Mouse (Mus musculus): ENCODE results near the gene Tmem121. TPM values are rescaled to one million over a fixed set of nuclear protein-coding genes. Genes with fewer than 3 reads are reported as not detected.
A peak's percentile ranks its signal among the peaks of the same experiment; 100 is the strongest.

Gene Tmem121
- under 1 TPM in 1 of 3 experiments, not detected in 2; 0.23 TPM for polyA plus RNA-seq (2017; shearing (Covaris generic))

- ATAC-seq: no peak
Observed at GRCm38 (mm10) chr12:113185442-113186291, at the start of gene Tmem121. Gene Tmem121, plus strand, starts transcription at chr12:113185930.

GRCm38 (mm10) chr12:113136492-113137020 lies 49.2 kb upstream of the Tmem121 start:
- no peak for ATAC-seq

- no peak for ATAC-seq
Observed at GRCm38 (mm10) chr12:113137260-113138213, 48.2 kb upstream of the Tmem121 start.

- no peak for ATAC-seq
Observed at GRCm38 (mm10) chr12:113138291-113138690, 47.4 kb upstream of the Tmem121 start.

- ATAC-seq: no peak
Observed at GRCm38 (mm10) chr12:113138901-113139864, 46.5 kb upstream of the Tmem121 start.

GRCm38 (mm10) chr12:113139908-113140615 lies 45.7 kb upstream of the Tmem121 start, which contains the start of gene Crip2:
Gene Crip2, plus strand, starts transcription at chr12:113140236.
- ATAC-seq: peak; percentile 87

GRCm38 (mm10) chr12:113140616-113141411 lies 44.9 kb upstream of the Tmem121 start:
- ATAC-seq: peak; percentile 25

- ATAC-seq: no peak
Observed at GRCm38 (mm10) chr12:113141531-113141973, 44.2 kb upstream of the Tmem121 start.

- ATAC-seq: no peak
Observed at GRCm38 (mm10) chr12:113142021-113142975, 43.4 kb upstream of the Tmem121 start.

GRCm38 (mm10) chr12:113143164-113143563 lies 42.6 kb upstream of the Tmem121 start:
- ATAC-seq: no peak

- no peak for ATAC-seq
Observed at GRCm38 (mm10) chr12:113144001-113144756, 41.6 kb upstream of the Tmem121 start.

- no peak for ATAC-seq
Observed at GRCm38 (mm10) chr12:113144886-113145285, 40.8 kb upstream of the Tmem121 start.

- no peak for ATAC-seq
Observed at GRCm38 (mm10) chr12:113145591-113145990, 40.1 kb upstream of the Tmem121 start.

- ATAC-seq: peak; percentile 65
Observed at GRCm38 (mm10) chr12:113146112-113147057, 39.3 kb upstream of the Tmem121 start, which contains the start of gene Crip1. Gene Crip1, plus strand, starts transcription at chr12:113146316.

- no peak for ATAC-seq
Observed at GRCm38 (mm10) chr12:113147481-113147880, 38.2 kb upstream of the Tmem121 start.

GRCm38 (mm10) chr12:113148381-113149035 lies 37.2 kb upstream of the Tmem121 start:
- ATAC-seq: no peak
